Mouse (Mus musculus): ENCODE measurements around the gene Snx11. TPM values are rescaled to one million over a fixed set of nuclear protein-coding genes. Genes with fewer than 3 reads are reported as not detected.

Gene Snx11
- polyA plus RNA-seq, 1 experiment from 2014 or later = 17.6 TPM

DNA sequence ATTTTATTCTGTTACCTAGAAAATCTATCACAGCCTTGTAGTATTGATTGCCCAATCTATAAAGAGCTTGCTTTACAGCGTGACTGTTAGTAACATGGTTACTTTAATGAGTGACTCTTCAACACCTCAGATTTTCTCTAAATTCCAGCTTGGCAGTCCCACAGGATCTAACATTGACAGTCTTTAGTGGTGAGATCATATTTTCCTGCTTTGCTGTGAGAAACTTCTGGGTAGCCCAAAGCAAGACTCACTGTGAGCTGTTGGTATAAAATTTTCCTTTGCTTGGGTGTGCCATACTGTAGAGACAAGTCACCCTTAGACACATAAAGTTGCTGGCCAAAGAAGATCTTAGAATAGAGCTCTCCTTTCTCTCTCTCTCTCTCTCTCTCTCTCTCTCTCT, 51.5 kb downstream of the Snx11 start:
- Histone ChIP-seq H3K27me3 (replicated peaks; ENCODE audit: control insufficient read depth, insufficient read depth, low read length) (no peaks in the 10 kb centered on the region), H3K27ac (ENCODE audit: low read depth, low read length) (no peak overlapping the region), H3K9me3 (replicated peaks; ENCODE audit: control insufficient read depth, low read length) (no peaks in the 10 kb centered on the region), H3K4me2 (ENCODE audit: low read length) (no peak overlapping the region), H3K4me1 (ENCODE audit: control insufficient read depth, insufficient read depth, low read length) (peaks cover 27% of the 10 kb centered on the region), H3K4me3 (ENCODE audit: low read depth, low read length) (no peak overlapping the region), H3K36me3 (ENCODE audit: control insufficient read depth, insufficient read depth, low read length) (no peaks in the 10 kb centered on the region), H3K9ac (ENCODE audit: low read length) (no peak overlapping the region)
- DNase-seq (ENCODE audit: low spot score) (no peak), ATAC-seq (no peak)
- WGBS = 79% methylated on average over 1 of the region's 1 CpGs

DNA sequence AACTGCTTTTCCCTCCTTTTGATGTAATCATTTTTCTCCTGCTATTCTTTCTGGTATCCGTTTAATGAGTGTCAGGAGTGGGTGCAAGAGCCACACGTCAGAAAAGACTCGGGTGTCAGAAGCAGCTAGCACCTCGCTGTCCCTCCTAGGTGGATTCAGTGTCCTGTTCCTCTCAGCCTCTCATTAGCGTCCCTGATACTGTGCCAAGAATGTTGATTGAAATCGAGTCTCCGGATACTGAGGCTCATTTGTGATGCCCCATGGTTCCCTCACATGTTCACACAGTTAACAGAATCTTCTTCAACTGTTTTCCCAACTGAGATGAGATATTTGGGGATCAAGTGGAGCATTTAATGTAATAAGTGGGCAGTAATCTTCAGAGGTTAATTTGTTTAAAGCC, 58.8 kb downstream of the Snx11 start:
- H3K9me3 ChIP-seq (replicated peaks; ENCODE audit: control insufficient read depth, low read length) = no peaks in the 10 kb centered on the region
- WGBS = 21% methylated on average over 7 of the region's 7 CpGs
- no peak overlapping the region for H3K9ac ChIP-seq (ENCODE audit: low read length)
- DNase-seq (ENCODE audit: low spot score) = no peak
- peaks cover 4% of the 10 kb centered on the region for H3K4me1 ChIP-seq (ENCODE audit: control insufficient read depth, insufficient read depth, low read length)
- H3K4me3 ChIP-seq (ENCODE audit: low read depth, low read length) = no peak overlapping the region
- H3K4me2 ChIP-seq (ENCODE audit: low read length) = no peak overlapping the region
- no peak for ATAC-seq
- no peaks in the 10 kb centered on the region for H3K27me3 ChIP-seq (replicated peaks; ENCODE audit: control insufficient read depth, insufficient read depth, low read length)
- no peak overlapping the region for H3K27ac ChIP-seq (ENCODE audit: low read depth, low read length)
- no peaks in the 10 kb centered on the region for H3K36me3 ChIP-seq (ENCODE audit: control insufficient read depth, insufficient read depth, low read length)

Other genes with a start within 250 kb of the Snx11 start
- gene Cbx1, start 11.6 kb upstream of the Snx11 start, polyA plus RNA-seq (2014; fragmentation: Nextera tagmentation; extraction: Ambion mirVana) = 94.8 and 99.7 TPM in 2 replicates
- gene Nfe2l1, start 52.4 kb upstream of the Snx11 start, polyA plus RNA-seq (2014; fragmentation: Nextera tagmentation; extraction: Ambion mirVana) = 28.0 and 38.6 TPM in 2 replicates
- gene Copz2, start 72.3 kb upstream of the Snx11 start, polyA plus RNA-seq (2014; fragmentation: Nextera tagmentation; extraction: Ambion mirVana) = 14.7 and 15.0 TPM in 2 replicates
- gene Cdk5rap3, start 138.9 kb upstream of the Snx11 start, polyA plus RNA-seq (2014; fragmentation: Nextera tagmentation; extraction: Ambion mirVana) = 91.2 and 98.4 TPM in 2 replicates
- gene Prr15l, start 150.5 kb upstream of the Snx11 start, polyA plus RNA-seq (2014; fragmentation: Nextera tagmentation; extraction: Ambion mirVana) = 0.09 TPM in 1 of 2 replicates, not detected in the other
- gene Pnpo, start 166.4 kb upstream of the Snx11 start, polyA plus RNA-seq (2014; fragmentation: Nextera tagmentation; extraction: Ambion mirVana) = 19.0 and 21.9 TPM in 2 replicates
- gene Sp2, start 205.4 kb upstream of the Snx11 start, polyA plus RNA-seq (2014; fragmentation: Nextera tagmentation; extraction: Ambion mirVana) = 14.3 and 14.6 TPM in 2 replicates
- 0.17 TPM in 1 of 2 replicates, not detected in the other for gene Sp6, start 235.8 kb upstream of the Snx11 start, polyA plus RNA-seq (2014; fragmentation: Nextera tagmentation; extraction: Ambion mirVana)